Mouse (Mus musculus) lung, adult 2 months (tissue): ENCODE measurements at regions not wholly inside any gene's neighbourhood (a gene's known extent, or its start where the extent isn't known, plus 50 kb on each side); places are given as distances from the start of the nearest gene placed in this dataset.

Source experiments
- DNase-seq: peaks from one replicate; pipeline ENCODE4 v3.0.0; 2022
- H3K4me1 ChIP-seq: fragments of 200-500 bp; 2 replicates; pipeline ENCODE4 v1.6.1; 2011; ENCODE audit warnings: low read length; ENCODE audit not compliant: control insufficient read depth, insufficient read depth
- H3K4me3 ChIP-seq: fragments of 200-500 bp; replicated peaks from 2 replicates; pipeline ENCODE3; 2011; ENCODE audit warnings: low read depth, mild to moderate bottlenecking, control low read depth, low read length; ENCODE audit errors: extremely low read depth
- CTCF ChIP-seq: fragments of 200-500 bp; IDR thresholded peaks from 2 replicates; pipeline ENCODE4 v1.5.1; 2011; ENCODE audit warnings: mild to moderate bottlenecking, low read length, control low read depth; ENCODE audit not compliant: insufficient read depth
- POLR2A ChIP-seq: fragments of 200-500 bp; IDR thresholded peaks from 2 replicates; pipeline ENCODE4 v1.6.1; 2011; ENCODE audit warnings: low read depth, mild to moderate bottlenecking, control low read depth, low read length, borderline replicate concordance; ENCODE audit errors: extremely low read depth
- WGBS: fragments of 180-500 bp; shearing (Covaris S2); methylation state at CpG from one replicate; pipeline ENCODE4 v1.1.7; 2018; 5-methylcytosine and 5-hydroxymethylcytosine counted together

- Histone ChIP-seq H3K4me3 (no peak overlapping the region), H3K4me1 (no peaks in the 10 kb centered on the region)
- TF ChIP-seq CTCF = no peak
- DNase-seq = no peak
These were observed 398.9 kb downstream of the Vps13c start for GRCm38 (mm10) chr9:68239121-68239520.

- no peak for TF ChIP-seq POLR2A
- no peak for TF ChIP-seq CTCF
- Histone ChIP-seq H3K4me3 (no peak overlapping the region), H3K4me1 (no peaks in the 10 kb centered on the region)
- 85% methylated on average over 5 of the region's 5 CpGs for WGBS
- no peak for DNase-seq
These were observed 399.4 kb downstream of the Vps13c start for GRCm38 (mm10) chr9:68239551-68239950.

GRCm38 (mm10) chr9:68250011-68250410, 403.6 kb upstream of the Rora start:
- no peaks in the 10 kb centered on the region for H3K4me1 ChIP-seq
- DNase-seq = no peak
- TF ChIP-seq CTCF (no peak), POLR2A (no peak)
- no peak overlapping the region for H3K4me3 ChIP-seq
- 75% methylated on average over 16 of the region's 16 CpGs for WGBS

GRCm38 (mm10) chr9:68254218-68254617, 399.4 kb upstream of the Rora start:
- Histone ChIP-seq H3K4me1 (no peaks in the 10 kb centered on the region), H3K4me3 (no peak overlapping the region)
- TF ChIP-seq CTCF (no peak), POLR2A (no peak)
- no peak for DNase-seq
- WGBS = 39% methylated on average over 3 of the region's 3 CpGs

- Histone ChIP-seq H3K4me3 (no peak overlapping the region), H3K4me1 (no peaks in the 10 kb centered on the region)
- DNase-seq = no peak
- no peak for TF ChIP-seq CTCF
- TF ChIP-seq POLR2A = no peak
- WGBS = 75% methylated on average over 18 of the region's 18 CpGs
These were observed 385.0 kb upstream of the Rora start for GRCm38 (mm10) chr9:68268551-68268950.

- WGBS = 45% methylated on average over 7 of the region's 7 CpGs
- DNase-seq = no peak
- TF ChIP-seq POLR2A (no peak), CTCF (no peak)
- Histone ChIP-seq H3K4me1 (no peaks in the 10 kb centered on the region), H3K4me3 (no peak overlapping the region)
These were observed 351.2 kb upstream of the Rora start for GRCm38 (mm10) chr9:68302232-68302925.

GRCm38 (mm10) chr9:68330721-68331120, 322.9 kb upstream of the Rora start:
- Histone ChIP-seq H3K4me1 (no peaks in the 10 kb centered on the region), H3K4me3 (no peak overlapping the region)
- TF ChIP-seq POLR2A (no peak), CTCF (no peak)
- DNase-seq = no peak
- 53% methylated on average over 3 of the region's 3 CpGs for WGBS

GRCm38 (mm10) chr9:68340921-68341320, 312.7 kb upstream of the Rora start:
- 33% methylated on average over 3 of the region's 3 CpGs for WGBS
- no peak for DNase-seq
- no peak for TF ChIP-seq POLR2A
- Histone ChIP-seq H3K4me1 (no peaks in the 10 kb centered on the region), H3K4me3 (no peak overlapping the region)

GRCm38 (mm10) chr9:68341511-68341910, 312.1 kb upstream of the Rora start:
- WGBS = 87% methylated on average over 3 of the region's 3 CpGs

GRCm38 (mm10) chr9:68347426-68347825, 306.2 kb upstream of the Rora start:
- no peaks in the 10 kb centered on the region for H3K4me1 ChIP-seq
- WGBS = 52% methylated on average over 6 of the region's 6 CpGs
- no peak for TF ChIP-seq POLR2A
- no peak for TF ChIP-seq CTCF
- H3K4me3 ChIP-seq = no peak overlapping the region
- no peak for DNase-seq

More at GRCm38 (mm10) chr9:68341511-68341910, 312.1 kb upstream of the Rora start:
- no peak for DNase-seq
- Histone ChIP-seq H3K4me3 (no peak overlapping the region), H3K4me1 (no peaks in the 10 kb centered on the region)
- TF ChIP-seq CTCF = no peak
- no peak for TF ChIP-seq POLR2A

- no peaks in the 10 kb centered on the region for H3K4me1 ChIP-seq
- no peak overlapping the region for H3K4me3 ChIP-seq
- 83% methylated on average over 4 of the region's 4 CpGs for WGBS
- DNase-seq = no peak
- TF ChIP-seq CTCF (no peak), POLR2A (no peak)
These were observed 302.1 kb upstream of the Rora start for GRCm38 (mm10) chr9:68351466-68351865.
